Mouse (Mus musculus) urinary bladder, adult 18-20 months (tissue): ENCODE measurements around the gene Gopc.
"Not testable (repeated sequence)": the region's sequence is repeated elsewhere in the genome, so short reads cannot be mapped to it uniquely, and the experiment has no call there.

ENCODE experiments used
- DNase-seq, 2 experiments: peaks; one replicate each; pipeline ENCODE4 v3.0.0; 2022; ENCODE audit warnings: low spot score in 2 of 2, mixed read lengths in 2 of 2

Gene Gopc

GRCm38 (mm10) chr10:52298568-52298967, 83.4 kb downstream of the Gopc start:
- not testable (repeated sequence) for DNase-seq

GRCm38 (mm10) chr10:52295934-52296333, 86.0 kb downstream of the Gopc start:
- DNase-seq = no peak

- DNase-seq = no peak
Measured at GRCm38 (mm10) chr10:52293921-52294577, 87.9 kb downstream of the Gopc start.

GRCm38 (mm10) chr10:52292391-52292790, 89.5 kb downstream of the Gopc start:
- not testable (repeated sequence) for DNase-seq

- DNase-seq = no peak
Measured at GRCm38 (mm10) chr10:52289261-52289660, 92.7 kb downstream of the Gopc start.

- DNase-seq = no peak
Measured at GRCm38 (mm10) chr10:52287852-52288533, 93.9 kb downstream of the Gopc start.
